Mouse (Mus musculus): ENCODE results near the gene Slit1. TPM values are rescaled to one million over a fixed set of nuclear protein-coding genes. Genes with fewer than 3 reads are reported as not detected.

Slit1 gene
- polyA plus RNA-seq, 1 experiment from 2014 or later, result 18.2 TPM

- no peak overlapping the region for H3K4me3 ChIP-seq (ENCODE audit: low read depth, low read length)
- no peak for ATAC-seq
- H3K27ac ChIP-seq (ENCODE audit: low read length), result no peak overlapping the region
- peaks cover 28% of the 10 kb centered on the region for H3K4me1 ChIP-seq (ENCODE audit: control insufficient read depth, insufficient read depth, low read length)
- 75% methylated on average over 6 of the region's 6 CpGs for WGBS
- no peaks in the 10 kb centered on the region for H3K9me3 ChIP-seq (replicated peaks; ENCODE audit: control insufficient read depth, low read length, poor library complexity, severe bottlenecking)
- no peak overlapping the region for H3K4me2 ChIP-seq (ENCODE audit: low read length)
- H3K9ac ChIP-seq (ENCODE audit: low read depth, low read length), result no peak overlapping the region
- H3K27me3 ChIP-seq (ENCODE audit: control insufficient read depth, insufficient read depth, low read depth, low read length), result no peaks in the 10 kb centered on the region
- 0 out of 2 replicates have a peak, but pooled peaks cover under 1% of the 10 kb centered on the region for H3K36me3 ChIP-seq (ENCODE audit: control insufficient read depth, insufficient read depth, low read length)
Observed at GRCm38 (mm10) chr19:41616274-41616673, 127.2 kb downstream of the Slit1 start.

GRCm38 (mm10) chr19:41615606-41616224, 127.8 kb downstream of the Slit1 start:
- Histone ChIP-seq H3K4me2 (ENCODE audit: low read length) (no peak overlapping the region), H3K9me3 (replicated peaks; ENCODE audit: control insufficient read depth, low read length, poor library complexity, severe bottlenecking) (no peaks in the 10 kb centered on the region), H3K4me3 (ENCODE audit: low read depth, low read length) (no peak overlapping the region), H3K36me3 (ENCODE audit: control insufficient read depth, insufficient read depth, low read length) (0 out of 2 replicates have a peak, but pooled peaks cover 2% of the 10 kb centered on the region), H3K27me3 (ENCODE audit: control insufficient read depth, insufficient read depth, low read depth, low read length) (no peaks in the 10 kb centered on the region), H3K27ac (ENCODE audit: low read length) (no peak overlapping the region), H3K9ac (ENCODE audit: low read depth, low read length) (no peak overlapping the region), H3K4me1 (ENCODE audit: control insufficient read depth, insufficient read depth, low read length) (peaks cover 28% of the 10 kb centered on the region)
- peak; percentile 29; the same call in 1 of the 2 replicates for ATAC-seq
- WGBS, result 49% methylated on average over 11 of the region's 11 CpGs

GRCm38 (mm10) chr19:41613325-41614087, 130.0 kb downstream of the Slit1 start:
- peak overlapping the region; percentile 75 for H3K27ac ChIP-seq (ENCODE audit: low read length)
- peak overlapping the region; percentile 40; the same call in 1 of the 2 replicates for H3K9ac ChIP-seq (ENCODE audit: low read depth, low read length)
- 0 out of 2 replicates have a peak, but pooled peaks cover 2% of the 10 kb centered on the region for H3K36me3 ChIP-seq (ENCODE audit: control insufficient read depth, insufficient read depth, low read length)
- peaks cover 28% of the 10 kb centered on the region for H3K4me1 ChIP-seq (ENCODE audit: control insufficient read depth, insufficient read depth, low read length)
- peak overlapping the region; percentile 2; the same call in 1 of the 2 replicates for H3K4me3 ChIP-seq (ENCODE audit: low read depth, low read length)
- peak overlapping the region; percentile 36 for H3K4me2 ChIP-seq (ENCODE audit: low read length)
- H3K9me3 ChIP-seq (replicated peaks; ENCODE audit: control insufficient read depth, low read length, poor library complexity, severe bottlenecking), result no peaks in the 10 kb centered on the region
- ATAC-seq, result peak; percentile 78
- WGBS, result 20% methylated on average over 11 of the region's 16 CpGs
- H3K27me3 ChIP-seq (ENCODE audit: control insufficient read depth, insufficient read depth, low read depth, low read length), result no peaks in the 10 kb centered on the region

GRCm38 (mm10) chr19:41611683-41612082, 131.8 kb downstream of the Slit1 start:
- whole genome bisulfite sequencing, result 77% methylated on average over 6 of the region's 6 CpGs
- H3K9me3 ChIP-seq (replicated peaks; ENCODE audit: control insufficient read depth, low read length, poor library complexity, severe bottlenecking), result no peaks in the 10 kb centered on the region
- H3K27ac ChIP-seq (ENCODE audit: low read length), result no peak overlapping the region
- no peak overlapping the region for H3K4me2 ChIP-seq (ENCODE audit: low read length)
- no peak overlapping the region for H3K9ac ChIP-seq (ENCODE audit: low read depth, low read length)
- H3K4me1 ChIP-seq (ENCODE audit: control insufficient read depth, insufficient read depth, low read length), result peaks cover 25% of the 10 kb centered on the region
- no peaks in the 10 kb centered on the region for H3K27me3 ChIP-seq (ENCODE audit: control insufficient read depth, insufficient read depth, low read depth, low read length)
- H3K4me3 ChIP-seq (ENCODE audit: low read depth, low read length), result no peak overlapping the region
- 0 out of 2 replicates have a peak, but pooled peaks cover 2% of the 10 kb centered on the region for H3K36me3 ChIP-seq (ENCODE audit: control insufficient read depth, insufficient read depth, low read length)
- no peak for ATAC-seq

- Histone ChIP-seq H3K9me3 (replicated peaks; ENCODE audit: control insufficient read depth, low read length, poor library complexity, severe bottlenecking) (no peaks in the 10 kb centered on the region), H3K4me2 (ENCODE audit: low read length) (no peak overlapping the region), H3K27ac (ENCODE audit: low read length) (no peak overlapping the region), H3K27me3 (ENCODE audit: control insufficient read depth, insufficient read depth, low read depth, low read length) (no peaks in the 10 kb centered on the region), H3K4me1 (ENCODE audit: control insufficient read depth, insufficient read depth, low read length) (no peaks in the 10 kb centered on the region), H3K4me3 (ENCODE audit: low read depth, low read length) (no peak overlapping the region), H3K36me3 (ENCODE audit: control insufficient read depth, insufficient read depth, low read length) (peaks cover 17% of the 10 kb centered on the region; the same call in 1 of the 2 replicates), H3K9ac (ENCODE audit: low read depth, low read length) (no peak overlapping the region)
- 85% methylated on average over 10 of the region's 10 CpGs for WGBS
- no peak for ATAC-seq
Observed at GRCm38 (mm10) chr19:41606208-41606987, 137.1 kb downstream of the Slit1 start.

- Histone ChIP-seq H3K27ac (ENCODE audit: low read length) (no peak overlapping the region), H3K9me3 (replicated peaks; ENCODE audit: control insufficient read depth, low read length, poor library complexity, severe bottlenecking) (no peaks in the 10 kb centered on the region), H3K4me3 (ENCODE audit: low read depth, low read length) (no peak overlapping the region), H3K36me3 (ENCODE audit: control insufficient read depth, insufficient read depth, low read length) (peaks cover 10% of the 10 kb centered on the region; the same call in 1 of the 2 replicates), H3K4me1 (ENCODE audit: control insufficient read depth, insufficient read depth, low read length) (no peaks in the 10 kb centered on the region), H3K27me3 (ENCODE audit: control insufficient read depth, insufficient read depth, low read depth, low read length) (no peaks in the 10 kb centered on the region), H3K9ac (ENCODE audit: low read depth, low read length) (no peak overlapping the region), H3K4me2 (ENCODE audit: low read length) (no peak overlapping the region)
- no peak; the same call in 1 of the 2 replicates for ATAC-seq
- WGBS, result 39% methylated on average over 11 of the region's 11 CpGs
Observed at GRCm38 (mm10) chr19:41600647-41601046, 142.8 kb downstream of the Slit1 start.

- H3K27ac ChIP-seq (ENCODE audit: low read length), result no peak overlapping the region
- no peaks in the 10 kb centered on the region for H3K4me1 ChIP-seq (ENCODE audit: control insufficient read depth, insufficient read depth, low read length)
- no peak overlapping the region for H3K9ac ChIP-seq (ENCODE audit: low read depth, low read length)
- no peak overlapping the region for H3K4me3 ChIP-seq (ENCODE audit: low read depth, low read length)
- no peaks in the 10 kb centered on the region for H3K27me3 ChIP-seq (ENCODE audit: control insufficient read depth, insufficient read depth, low read depth, low read length)
- H3K4me2 ChIP-seq (ENCODE audit: low read length), result no peak overlapping the region
- ATAC-seq, result no peak
- H3K9me3 ChIP-seq (replicated peaks; ENCODE audit: control insufficient read depth, low read length, poor library complexity, severe bottlenecking), result no peaks in the 10 kb centered on the region
- 87% methylated on average over 6 of the region's 6 CpGs for WGBS
- H3K36me3 ChIP-seq (ENCODE audit: control insufficient read depth, insufficient read depth, low read length), result 0 out of 2 replicates have a peak, but pooled peaks cover 2% of the 10 kb centered on the region
Observed at GRCm38 (mm10) chr19:41597170-41597894, 146.1 kb downstream of the Slit1 start.

- Histone ChIP-seq H3K27ac (ENCODE audit: low read length) (no peak overlapping the region), H3K9me3 (replicated peaks; ENCODE audit: control insufficient read depth, low read length, poor library complexity, severe bottlenecking) (no peaks in the 10 kb centered on the region), H3K4me3 (ENCODE audit: low read depth, low read length) (no peak overlapping the region), H3K9ac (ENCODE audit: low read depth, low read length) (no peak overlapping the region), H3K36me3 (ENCODE audit: control insufficient read depth, insufficient read depth, low read length) (no peaks in the 10 kb centered on the region), H3K4me1 (ENCODE audit: control insufficient read depth, insufficient read depth, low read length) (no peaks in the 10 kb centered on the region), H3K27me3 (ENCODE audit: control insufficient read depth, insufficient read depth, low read depth, low read length) (no peaks in the 10 kb centered on the region), H3K4me2 (ENCODE audit: low read length) (no peak overlapping the region)
- no peak for ATAC-seq
- 80% methylated on average over 12 of the region's 12 CpGs for WGBS
Observed at GRCm38 (mm10) chr19:41591808-41592207, 151.7 kb downstream of the Slit1 start.
